Mouse (Mus musculus) thymus, postnatal 14 days (tissue): Measurements from ENCODE around the gene G3bp2.
"Not testable (repeated sequence)": the region's sequence is repeated elsewhere in the genome, so short reads cannot be mapped to it uniquely, and the experiment has no call there.

Experiments used
- DNase-seq: peaks from one replicate; pipeline ENCODE4 v3.0.0; 2021

Gene G3bp2

DNA sequence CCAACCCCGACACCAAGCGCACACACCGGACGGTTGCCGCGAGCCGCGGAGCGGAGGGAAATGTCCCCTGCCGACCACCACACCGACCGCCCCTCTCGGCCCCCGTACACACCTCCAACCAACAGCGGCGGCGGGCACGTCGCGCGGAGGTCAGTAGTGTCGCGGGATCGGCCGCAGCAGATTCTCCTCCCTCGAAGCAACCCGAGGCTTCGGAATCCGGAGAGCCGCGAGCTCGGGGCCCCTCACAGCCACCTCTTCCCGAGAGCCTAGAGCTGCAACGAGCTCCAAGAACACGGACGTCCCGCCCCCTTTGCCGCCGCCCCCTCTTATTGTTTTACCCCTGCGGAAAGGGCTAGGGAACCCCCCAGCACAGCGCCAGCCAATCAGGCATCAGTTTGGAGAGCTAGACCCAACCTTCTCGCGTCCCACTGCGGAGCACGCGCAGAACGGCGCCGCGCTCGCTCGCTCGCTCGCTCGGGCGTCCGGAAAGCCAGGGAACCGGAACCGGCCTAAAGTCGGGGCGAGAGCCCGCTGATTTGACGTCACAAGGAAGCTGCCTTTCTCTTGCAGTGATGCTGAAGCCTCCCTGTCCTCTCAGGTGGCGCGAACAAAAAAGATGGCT lies at the start of gene G3bp2:
G3bp2 (minus strand) TSS at position 303 of the 622 bp plus-strand sequence.
- peak; percentile 99 for DNase-seq

DNA sequence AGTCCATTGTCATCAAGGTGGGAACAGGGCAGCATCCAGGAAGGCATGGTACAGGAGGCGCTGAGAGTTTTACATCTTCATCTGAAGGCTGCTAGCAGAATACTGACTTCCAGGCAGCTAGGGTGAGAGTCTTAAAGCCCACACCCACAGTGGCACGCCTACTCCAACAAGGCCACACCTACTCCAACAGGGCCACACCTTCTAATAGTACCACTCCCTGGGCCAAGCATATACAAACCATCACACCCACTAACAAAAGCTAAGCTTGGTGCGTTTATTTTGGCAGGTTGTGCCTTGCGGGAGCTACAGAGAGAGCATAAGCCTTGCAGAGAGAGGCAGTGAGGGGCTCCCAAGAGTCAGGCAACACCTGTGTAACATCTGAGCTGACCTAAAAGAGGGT lies 49.5 kb upstream of the G3bp2 start:
- not testable (repeated sequence) for DNase-seq

DNA sequence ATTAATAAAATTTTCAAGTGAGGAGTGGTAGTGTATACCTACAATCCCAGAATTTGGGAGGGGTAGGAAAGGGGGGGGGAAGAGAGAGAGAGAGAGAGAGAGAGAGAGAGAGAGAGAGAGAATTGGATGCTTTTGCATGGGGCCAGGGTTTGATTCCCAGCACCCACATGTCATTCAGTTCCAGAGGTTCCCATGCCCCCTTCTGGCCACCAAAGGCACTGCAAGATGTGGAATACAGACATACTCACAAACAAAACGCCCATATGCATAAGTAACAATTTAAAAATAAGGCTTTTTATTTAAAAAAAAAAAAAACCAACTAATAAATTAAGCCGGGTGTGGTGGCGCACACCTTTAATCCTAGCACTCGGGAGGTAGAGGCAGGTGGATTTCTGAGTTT lies 48.6 kb upstream of the G3bp2 start:
- no peak for DNase-seq

DNA sequence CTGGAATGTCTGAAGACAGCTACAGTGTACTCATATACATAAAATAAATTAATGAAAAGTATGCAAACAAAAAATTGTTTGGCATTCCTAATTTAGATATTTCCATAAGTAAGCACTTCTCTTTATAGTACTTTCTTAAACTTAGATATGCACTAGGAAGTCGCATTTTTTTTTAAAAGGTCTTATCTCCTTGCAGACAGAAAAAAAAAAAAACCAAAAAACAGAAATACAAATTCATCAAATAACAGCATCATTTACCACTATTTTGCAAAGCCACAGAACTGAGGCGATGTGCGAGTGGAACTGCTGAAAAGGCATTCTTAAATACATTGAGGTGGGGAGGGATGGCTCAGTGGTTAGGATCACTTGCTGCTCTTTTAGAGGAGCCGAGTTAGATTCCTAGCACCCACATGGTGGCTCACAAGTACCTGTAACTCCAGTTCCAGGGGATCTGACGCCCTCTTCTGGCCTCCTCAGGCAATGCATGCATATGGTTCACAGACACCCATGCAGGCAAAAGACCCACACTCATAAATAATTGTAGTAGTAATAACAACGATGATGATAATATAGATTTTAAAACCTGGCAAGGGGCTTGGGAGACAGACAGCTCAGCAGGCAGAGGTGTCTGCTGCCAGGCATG lies 46.6 kb upstream of the G3bp2 start:
- no peak for DNase-seq

DNA sequence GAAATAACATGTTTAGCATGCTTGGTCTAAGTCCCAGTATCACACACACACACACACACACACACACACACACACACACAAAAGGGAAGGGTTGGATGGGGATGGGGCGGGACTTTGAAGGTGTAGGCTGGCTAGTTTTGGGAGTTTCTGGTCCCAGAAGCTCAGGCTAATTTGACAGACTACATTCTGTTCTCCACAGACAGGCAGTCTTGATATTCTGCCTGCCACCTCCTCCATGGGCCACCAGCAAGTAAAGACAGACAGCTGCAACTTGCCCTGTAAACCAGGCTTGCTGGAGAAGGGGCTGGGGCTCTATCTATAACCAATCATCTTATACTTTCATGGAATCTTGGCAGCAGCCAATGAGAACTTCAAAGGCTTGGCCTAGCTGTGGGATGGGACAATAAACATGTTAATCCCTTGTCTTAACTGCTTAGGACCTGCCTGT lies 45.8 kb upstream of the G3bp2 start:
- no peak for DNase-seq

DNA sequence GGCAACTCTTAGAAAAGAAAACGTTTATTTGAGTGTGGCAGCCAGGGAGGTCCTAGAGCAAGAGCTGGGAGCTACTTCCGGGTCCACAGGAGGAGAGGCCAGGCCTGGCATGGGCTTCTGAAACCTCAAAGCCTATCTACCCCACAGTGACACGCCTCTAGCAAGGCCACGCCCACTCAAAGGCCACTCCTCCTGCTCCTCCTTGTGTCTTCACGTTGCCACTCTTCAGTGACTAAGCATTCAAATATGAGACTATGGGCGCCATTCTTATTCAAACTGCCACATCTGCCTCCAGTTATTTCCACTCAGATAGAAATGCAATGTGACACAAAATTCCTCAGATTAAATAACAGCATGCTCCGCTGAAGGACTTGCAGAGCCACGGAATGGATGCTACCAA lies 45.1 kb upstream of the G3bp2 start:
- peak; percentile 55 for DNase-seq

DNA sequence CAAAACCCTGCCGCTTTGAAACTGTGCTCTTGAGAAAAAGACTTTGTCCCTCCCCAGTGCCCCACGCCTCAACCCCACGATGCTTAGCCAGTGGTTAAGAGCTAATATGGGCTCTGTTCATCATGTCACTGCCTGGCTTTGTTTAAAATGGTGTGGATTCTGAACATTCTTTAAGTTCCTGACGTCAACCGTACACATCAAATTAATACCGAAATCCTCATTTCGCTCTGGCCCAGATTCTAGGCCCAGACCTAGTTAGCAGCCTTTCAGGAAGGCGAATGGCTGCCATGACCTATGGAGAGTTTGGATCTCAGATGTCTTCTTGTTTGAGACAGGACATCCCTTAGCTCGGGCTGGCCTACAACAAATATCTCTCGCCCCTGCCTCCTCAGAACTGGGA lies 44.2 kb upstream of the G3bp2 start:
- DNase-seq, result no peak

DNA sequence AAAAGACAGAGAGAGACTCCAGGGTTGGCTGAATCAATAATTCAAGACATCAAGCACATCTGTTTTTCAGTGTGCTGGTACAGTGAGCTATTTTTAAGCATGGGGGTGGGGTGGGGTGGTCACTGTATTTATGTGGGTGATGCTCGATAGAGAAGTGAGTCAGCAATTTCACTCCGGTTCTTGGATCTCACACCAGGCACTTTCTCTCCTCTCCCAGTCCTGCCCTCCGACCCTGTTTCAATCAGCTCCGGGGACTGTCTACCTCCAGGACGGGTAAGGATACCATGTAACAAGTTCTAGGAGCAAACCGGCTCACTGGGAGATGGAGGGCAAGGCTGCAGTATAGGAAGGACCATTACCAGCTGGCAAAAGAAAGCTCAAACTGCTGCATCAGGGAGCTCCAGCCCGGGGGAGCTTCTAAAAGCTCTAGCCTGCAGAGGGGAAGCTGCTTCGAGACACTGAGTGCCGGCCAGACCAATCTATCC lies 43.7 kb upstream of the G3bp2 start:
- no peak for DNase-seq

DNA sequence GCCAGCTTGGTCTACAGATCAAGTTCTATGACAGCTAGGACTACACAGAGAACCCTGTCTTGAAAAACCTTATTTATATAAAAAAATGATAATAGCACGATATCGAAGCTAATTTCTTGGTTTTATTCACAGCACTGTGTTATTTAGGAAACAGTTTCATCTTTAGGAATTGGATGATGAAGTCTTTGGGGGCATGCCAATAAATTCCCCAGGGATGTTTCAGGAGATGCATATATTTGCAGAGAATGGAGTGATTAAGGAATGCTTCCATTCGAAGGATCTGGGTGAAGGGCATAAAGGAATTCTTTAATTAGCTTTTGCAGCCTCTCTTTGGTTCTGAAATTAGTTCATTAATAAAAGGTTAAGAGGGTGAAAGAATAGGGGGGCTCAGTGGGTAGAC lies 41.9 kb upstream of the G3bp2 start:
- no peak for DNase-seq

DNA sequence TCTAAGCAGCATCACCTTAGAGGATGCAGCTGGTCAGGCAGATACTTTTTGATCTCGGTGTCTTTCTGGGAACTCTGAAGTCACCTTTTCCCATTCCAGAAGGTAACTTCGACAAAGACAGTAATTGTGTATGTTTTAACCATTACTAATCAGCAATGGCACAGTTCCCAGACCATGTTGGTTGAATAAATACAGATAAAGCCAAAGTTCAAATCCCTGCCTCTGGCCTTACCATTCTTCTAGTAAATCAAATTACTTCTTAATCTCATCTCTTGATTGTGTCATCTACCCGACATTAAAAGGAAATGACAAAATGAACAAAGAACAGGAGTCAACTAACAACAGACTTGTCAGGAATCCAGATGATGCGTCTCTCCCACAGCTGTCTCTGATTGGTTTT lies 38.1 kb upstream of the G3bp2 start:
- no peak for DNase-seq

DNA sequence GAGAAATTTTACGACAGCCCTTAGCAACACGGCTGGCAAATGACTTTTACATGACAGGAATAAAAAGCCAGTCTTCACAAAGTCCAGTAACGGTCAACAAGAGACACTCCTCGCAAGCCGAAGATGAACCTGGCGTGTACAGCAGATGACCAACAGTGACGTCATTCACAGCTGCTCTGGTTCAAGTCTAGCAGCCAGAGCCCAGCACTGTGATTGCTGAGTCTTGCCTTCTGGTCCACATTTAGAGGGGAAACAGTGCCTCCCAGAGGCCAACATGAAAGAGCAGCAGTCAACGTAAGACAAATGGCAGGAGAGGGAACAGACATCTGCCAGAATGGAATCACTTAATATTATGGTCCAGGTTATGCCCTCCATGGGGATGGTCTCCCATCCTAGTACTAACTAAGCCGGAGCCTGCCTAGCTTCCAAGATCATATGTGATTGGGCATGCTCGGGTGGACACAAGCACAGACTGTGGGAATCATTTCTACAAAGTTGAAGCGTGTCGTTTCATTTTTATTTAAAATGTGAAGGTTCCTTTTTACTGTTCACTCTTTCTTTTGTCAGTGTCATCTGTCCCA lies 34.4 kb upstream of the G3bp2 start:
- peak; percentile 64 for DNase-seq

DNA sequence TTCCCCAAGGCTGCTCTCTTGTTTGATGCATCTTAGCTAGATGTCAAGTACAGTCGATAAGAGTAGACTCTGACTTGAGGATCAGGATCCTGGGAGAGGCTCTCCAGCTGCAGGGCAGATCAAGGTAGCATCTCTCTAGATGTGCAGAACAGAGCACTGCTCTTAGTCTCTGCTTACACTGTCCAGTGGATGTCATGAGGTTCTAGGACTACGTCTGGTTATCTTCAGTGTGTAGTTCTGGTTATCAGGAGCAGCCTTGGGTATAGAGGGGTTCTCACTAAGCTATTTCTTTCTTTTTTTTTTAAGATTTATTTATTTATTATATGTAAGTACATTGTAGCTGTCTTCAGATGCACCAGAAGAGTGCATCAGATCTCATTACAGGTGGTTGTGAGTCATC lies 31.4 kb upstream of the G3bp2 start:
- no peak for DNase-seq

DNA sequence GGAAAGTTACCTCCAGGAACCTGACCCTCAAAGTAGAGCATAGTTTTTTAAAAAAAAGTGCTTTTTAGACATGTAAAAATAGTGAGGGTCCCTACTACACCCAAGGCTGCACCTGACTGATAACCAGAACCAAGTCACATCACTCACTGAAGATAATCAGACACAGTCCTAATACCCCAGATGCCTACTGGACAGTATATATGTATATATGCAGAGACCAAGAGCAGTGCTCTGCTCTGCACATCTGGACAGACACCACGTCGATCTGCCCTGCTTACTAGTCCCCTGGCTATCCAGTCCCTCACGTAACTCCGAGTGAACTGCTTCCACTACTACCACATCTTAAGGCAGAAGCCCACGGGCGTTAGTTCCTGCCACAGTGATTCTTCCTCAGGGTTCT lies 30.7 kb upstream of the G3bp2 start:
- no peak for DNase-seq

DNA sequence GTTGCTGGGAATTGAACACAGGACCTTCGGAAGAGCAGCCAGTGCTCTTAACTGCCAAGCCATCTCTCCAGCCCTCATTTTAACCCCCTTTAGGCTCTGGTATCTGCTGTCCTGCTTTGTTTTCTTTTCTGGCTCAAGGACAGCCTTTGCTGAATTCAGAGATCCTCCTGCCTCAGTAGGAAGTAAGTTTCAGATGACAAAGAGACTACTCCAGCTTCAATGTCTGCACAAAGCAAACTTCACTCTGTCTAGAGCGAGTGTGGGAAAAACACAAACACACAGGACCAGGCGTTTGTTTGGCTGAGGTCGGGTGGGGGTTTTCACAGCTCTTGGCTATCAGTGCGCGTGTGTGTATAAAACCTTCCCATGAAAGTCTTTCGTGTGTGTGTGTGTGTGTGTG lies 30.0 kb upstream of the G3bp2 start:
- no peak for DNase-seq

DNA sequence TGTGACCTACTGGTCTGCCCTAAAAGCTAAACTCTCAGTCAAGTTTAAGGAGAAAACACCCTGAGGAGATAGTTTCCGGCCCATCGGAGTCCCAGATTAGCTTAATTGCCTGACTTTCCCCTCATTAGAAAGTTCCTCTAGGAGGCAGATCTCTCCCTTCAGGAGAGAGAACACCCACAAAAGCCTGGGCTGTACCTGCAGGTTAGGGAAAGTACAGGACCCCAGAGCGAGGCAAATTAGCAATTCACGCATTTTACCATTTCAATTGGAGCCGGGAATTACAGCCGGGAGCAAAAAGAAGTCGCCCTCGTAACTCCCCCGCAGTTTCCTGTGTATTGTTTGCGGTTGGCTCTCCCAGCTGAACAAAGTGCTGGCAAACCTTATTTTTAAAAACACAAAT lies 29.1 kb upstream of the G3bp2 start:
- no peak for DNase-seq

DNA sequence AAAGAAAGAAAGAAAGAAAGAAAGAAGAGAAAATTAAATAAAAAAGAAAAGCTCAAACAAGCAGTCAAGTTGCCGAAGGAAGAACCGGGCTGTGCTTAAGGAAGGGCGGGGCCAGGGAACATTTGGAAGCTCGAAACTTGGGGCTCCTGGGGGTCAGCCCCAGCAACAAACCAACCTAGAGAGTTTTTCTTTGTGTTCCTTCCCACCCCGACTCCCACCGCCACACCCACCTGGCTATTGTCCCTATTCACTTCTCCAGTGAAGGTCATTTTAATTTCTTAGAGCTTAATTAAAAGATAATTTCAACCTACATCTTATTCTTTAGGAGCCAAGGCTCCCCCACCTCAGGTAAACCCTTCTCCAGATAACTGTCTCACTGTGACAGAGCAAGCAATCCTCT lies 28.7 kb upstream of the G3bp2 start:
- DNase-seq, result no peak

DNA sequence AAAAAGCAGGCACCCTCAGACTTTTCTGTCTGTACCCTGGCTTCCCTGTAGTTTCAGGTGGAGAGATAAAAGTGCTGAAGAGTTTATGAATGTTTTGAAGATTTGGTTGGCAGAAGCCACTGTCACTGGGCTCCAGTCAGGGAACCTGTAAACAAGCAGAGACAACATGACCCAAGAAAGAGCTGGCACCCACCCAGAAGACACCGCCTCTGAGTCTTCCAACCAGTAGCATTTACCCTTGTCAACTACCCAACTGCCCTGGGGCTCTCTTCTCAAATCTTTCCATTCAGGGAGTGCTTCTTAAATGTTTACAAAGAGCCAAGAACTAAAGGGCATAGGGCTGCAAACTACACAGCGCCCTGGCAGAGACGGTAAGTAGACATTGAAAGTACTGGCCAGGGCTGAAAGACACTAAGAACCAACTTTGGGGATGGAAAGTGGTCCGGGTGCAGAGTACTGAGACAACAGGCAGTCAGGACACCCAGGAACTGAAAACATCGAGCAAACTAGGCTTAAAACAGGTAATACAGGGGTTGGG lies 27.4 kb upstream of the G3bp2 start:
- DNase-seq, result no peak

DNA sequence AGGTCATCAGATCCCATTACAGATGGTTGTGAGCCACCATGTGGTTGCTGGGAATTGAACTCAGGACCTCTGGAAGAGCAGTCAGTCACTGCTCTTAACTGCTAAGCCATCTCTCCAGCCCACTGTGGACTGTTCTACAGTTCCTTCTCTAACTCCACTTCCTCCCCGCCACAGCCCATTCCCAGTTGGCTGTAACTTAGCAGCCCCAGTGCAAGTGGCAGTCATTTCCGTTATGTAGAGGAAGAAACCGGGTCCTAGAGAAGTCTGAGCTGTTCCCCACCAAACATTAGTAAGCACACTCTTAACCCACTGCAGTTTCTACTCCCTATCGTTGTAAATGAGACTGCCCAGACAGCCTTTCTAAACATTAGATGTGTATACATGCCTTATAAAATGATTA lies 23.8 kb upstream of the G3bp2 start:
- DNase-seq, result no peak

DNA sequence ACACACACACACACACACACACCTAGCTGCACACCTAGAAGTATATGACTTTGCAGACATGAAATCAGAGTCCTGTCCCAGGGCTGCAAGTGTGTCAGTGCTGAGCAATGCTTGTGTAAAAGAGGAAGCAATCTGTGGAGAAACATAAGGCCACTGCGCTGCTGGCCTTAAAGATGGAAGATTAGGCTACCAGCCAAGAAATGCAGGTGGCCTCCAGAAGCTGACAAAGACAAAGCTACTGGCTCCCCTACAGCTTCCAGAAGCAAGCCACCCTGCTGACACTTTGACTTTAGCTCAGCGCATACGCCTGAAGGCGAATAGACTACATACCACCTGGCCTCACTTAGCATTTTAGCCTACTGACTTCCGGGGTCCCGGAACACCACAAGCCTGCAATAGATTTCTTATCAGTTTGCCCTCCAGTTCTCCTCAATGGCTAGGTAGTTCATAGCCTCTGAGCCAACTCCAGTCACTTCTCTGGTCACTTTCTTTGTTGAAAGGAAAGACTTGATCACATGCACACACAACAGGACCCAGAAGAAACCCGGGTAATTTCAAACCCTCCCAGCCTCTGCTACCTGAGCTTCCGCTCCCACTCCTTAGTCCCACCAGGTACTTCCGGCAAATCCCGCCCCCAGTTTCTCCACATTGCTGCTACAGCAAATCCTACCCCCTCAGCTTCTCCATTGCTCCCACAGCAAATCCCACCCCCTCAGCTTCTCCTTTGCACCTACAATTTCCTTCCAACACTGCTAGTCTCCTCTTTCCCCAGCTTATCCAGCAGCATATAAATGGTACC lies 23.0 kb upstream of the G3bp2 start:
- DNase-seq, result peak; percentile 49

DNA sequence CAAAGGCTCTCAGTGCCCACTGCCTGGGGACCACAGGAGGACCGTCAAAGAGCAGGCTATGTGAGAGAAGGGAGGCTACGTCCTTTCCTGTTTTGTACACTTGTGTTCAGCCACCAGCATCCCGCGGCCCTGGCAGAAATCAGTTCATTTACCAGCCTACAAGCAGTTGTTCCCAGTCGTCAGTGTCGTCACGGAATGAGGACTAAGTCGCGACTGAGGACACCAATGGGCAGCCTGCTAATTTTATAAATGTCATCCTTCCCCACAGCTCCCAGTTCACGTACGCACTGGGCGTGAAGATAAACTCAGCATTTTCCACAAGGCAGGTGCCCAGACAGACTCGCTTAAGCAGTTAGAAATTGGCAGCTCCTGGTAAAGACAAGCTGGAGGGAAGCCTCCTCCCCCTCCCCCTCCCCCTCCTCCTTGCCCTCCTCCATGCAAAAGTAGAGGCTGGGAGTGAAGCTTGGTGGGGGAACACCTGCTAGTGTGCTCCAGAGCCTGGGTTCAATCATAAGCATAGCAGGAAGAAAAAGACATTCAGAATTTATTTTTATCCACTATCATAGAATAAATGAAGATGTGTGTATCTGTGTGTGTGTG lies 20.4 kb upstream of the G3bp2 start:
- DNase-seq, result no peak

DNA sequence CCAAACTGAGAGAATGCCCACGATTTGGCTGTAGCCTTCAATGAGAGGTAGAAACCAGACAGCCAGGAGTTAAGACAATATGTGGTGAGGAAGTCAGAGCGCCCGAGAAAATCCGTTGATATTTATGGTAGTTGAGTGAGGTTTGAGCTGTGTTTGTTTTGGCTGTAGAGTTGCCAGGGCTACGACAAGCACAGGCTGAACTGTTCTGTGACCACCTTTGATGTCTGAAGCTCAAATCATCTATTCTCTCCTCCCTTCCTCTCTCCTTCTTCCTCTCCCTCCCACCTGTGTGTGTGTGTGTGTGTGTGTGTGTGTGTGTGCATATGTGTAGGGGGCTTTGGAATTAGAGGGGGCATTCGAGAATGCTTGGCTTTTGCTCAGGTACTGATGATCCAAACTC lies 19.5 kb upstream of the G3bp2 start:
- no peak for DNase-seq

DNA sequence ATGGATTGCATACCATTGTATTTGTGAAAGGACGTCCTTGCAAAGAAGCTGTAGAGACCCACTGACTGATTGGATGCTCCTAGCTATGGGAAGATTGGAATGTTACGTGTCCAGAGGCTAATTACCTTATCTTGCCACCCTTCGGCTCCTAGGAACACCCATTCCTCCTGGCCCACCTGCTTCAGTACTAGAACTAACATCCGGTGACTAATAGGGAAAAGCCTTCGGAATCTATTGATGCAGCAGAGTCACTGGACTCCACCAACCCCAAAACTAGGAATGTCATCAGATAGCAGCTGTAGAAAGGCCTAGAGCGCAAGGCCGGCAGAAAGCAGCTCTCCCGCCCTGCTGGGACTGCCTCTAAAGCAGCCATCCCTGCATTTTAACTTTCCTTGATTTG lies 18.1 kb upstream of the G3bp2 start:
- no peak for DNase-seq
